Mouse (Mus musculus): ENCODE measurements around the gene Prelid1. TPM values are rescaled to one million over a fixed set of nuclear protein-coding genes. Genes with fewer than 3 reads are reported as not detected.

Prelid1 gene
- polyA plus RNA-seq, 1 experiment from 2014 or later = 331 TPM

GRCm38 (mm10) chr13:55325596-55325995 is 5.3 kb downstream of the Prelid1 start:
- Histone ChIP-seq H3K4me2 (no peak overlapping the region), H3K27ac (no peak overlapping the region), H3K36me3 (replicated peaks) (peaks cover 17% of the 10 kb centered on the region), H3K4me1 (peaks cover 52% of the 10 kb centered on the region), H3K27me3 (replicated peaks) (no peaks in the 10 kb centered on the region), H3K4me3 (no peak overlapping the region), H3K9me3 (no peaks in the 10 kb centered on the region), H3K9ac (no peak overlapping the region)
- WGBS = 86% methylated on average over 11 of the region's 11 CpGs
- ATAC-seq (replicated peaks) = no peak

- no peak for ATAC-seq (replicated peaks)
- Histone ChIP-seq H3K4me2 (no peak overlapping the region), H3K9ac (no peak overlapping the region)
These were observed 6.9 kb downstream of the Prelid1 start for GRCm38 (mm10) chr13:55327169-55327568.

GRCm38 (mm10) chr13:55327633-55328032 is 7.3 kb downstream of the Prelid1 start:
- Histone ChIP-seq H3K9me3 (no peaks in the 10 kb centered on the region), H3K4me2 (0 out of 2 replicates have a peak overlapping the region, but pooled peaks have one; percentile 98), H3K4me1 (peaks cover 47% of the 10 kb centered on the region), H3K36me3 (replicated peaks) (peaks cover 17% of the 10 kb centered on the region), H3K4me3 (no peak overlapping the region), H3K27me3 (replicated peaks) (no peaks in the 10 kb centered on the region), H3K27ac (peak overlapping the region; percentile 37), H3K9ac (no peak overlapping the region)
- ATAC-seq (replicated peaks) = peak; percentile 29
- WGBS = 45% methylated on average over 8 of the region's 8 CpGs

More at GRCm38 (mm10) chr13:55327169-55327568, 6.9 kb downstream of the Prelid1 start:
- Histone ChIP-seq H3K27me3 (replicated peaks) (no peaks in the 10 kb centered on the region), H3K36me3 (replicated peaks) (peaks cover 17% of the 10 kb centered on the region), H3K27ac (peak overlapping the region; percentile 37), H3K9me3 (no peaks in the 10 kb centered on the region), H3K4me1 (peaks cover 49% of the 10 kb centered on the region), H3K4me3 (no peak overlapping the region)
- WGBS = 67% methylated on average over 4 of the region's 4 CpGs

- Histone ChIP-seq H3K4me1 (peaks cover 42% of the 10 kb centered on the region), H3K4me3 (peak overlapping the region; percentile 65), H3K27ac (no peak overlapping the region), H3K9me3 (no peaks in the 10 kb centered on the region), H3K27me3 (replicated peaks) (no peaks in the 10 kb centered on the region), H3K36me3 (replicated peaks) (peaks cover 17% of the 10 kb centered on the region), H3K4me2 (peak overlapping the region; percentile 98), H3K9ac (no peak overlapping the region)
- no peak for ATAC-seq (replicated peaks)
- 89% methylated on average over 6 of the region's 6 CpGs for WGBS
These were observed 7.9 kb downstream of the Prelid1 start for GRCm38 (mm10) chr13:55328171-55328570.

DNA sequence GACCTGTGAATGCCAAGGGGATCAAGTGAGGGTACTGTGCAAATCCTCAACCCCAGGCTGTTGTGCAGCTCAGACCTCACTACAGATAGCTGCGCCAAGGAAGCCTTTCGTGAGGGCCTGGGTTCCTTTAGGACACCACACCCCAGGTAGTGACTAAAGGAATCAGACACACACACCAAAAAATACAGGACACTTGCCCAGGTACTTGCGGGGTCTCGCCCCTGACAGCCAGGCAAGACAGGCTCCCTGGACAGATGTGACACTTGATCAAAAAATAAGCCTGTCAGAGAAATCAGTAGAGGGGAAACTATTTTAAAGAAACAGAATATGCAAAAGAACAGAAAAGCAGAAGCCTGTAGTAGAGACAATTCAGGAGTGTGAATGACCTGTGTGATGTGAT is 8.3 kb downstream of the Prelid1 start:
- WGBS = 84% methylated on average over 4 of the region's 4 CpGs

DNA sequence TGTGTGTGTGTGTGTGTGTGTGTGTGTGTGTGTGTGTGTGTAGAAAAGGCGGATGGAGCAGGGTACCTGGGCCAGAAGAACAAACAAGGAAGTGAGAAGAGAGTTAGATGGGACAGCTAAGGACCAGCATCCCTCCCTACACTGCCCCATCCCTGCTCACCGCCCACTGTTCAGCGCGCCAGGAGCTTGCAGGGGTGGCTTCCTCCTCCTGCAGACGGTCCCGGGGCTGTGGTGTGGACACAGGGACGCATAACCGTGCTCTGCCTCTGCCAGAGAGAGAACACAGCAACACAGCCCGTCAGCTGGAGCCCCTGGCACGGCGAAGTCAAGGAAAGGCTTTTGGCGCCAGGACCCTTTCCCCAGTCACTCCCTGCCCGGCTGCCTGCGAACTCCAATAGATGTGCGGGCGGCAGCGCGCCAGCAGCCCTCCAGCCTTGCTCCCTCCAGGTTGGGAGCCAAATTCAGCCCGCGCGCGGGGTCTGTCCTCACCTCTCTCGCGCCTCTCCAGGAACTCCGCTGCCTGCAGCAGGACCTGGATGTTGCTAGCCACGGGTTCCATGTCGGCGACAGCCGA is 8.9 kb downstream of the Prelid1 start:
- Histone ChIP-seq H3K36me3 (replicated peaks) (peaks cover 17% of the 10 kb centered on the region), H3K9me3 (no peaks in the 10 kb centered on the region), H3K9ac (peak overlapping the region; percentile 51), H3K27ac (peak overlapping the region; percentile 78), H3K4me1 (peaks cover 32% of the 10 kb centered on the region), H3K4me2 (peak overlapping the region; percentile 98), H3K4me3 (peak overlapping the region; percentile 65), H3K27me3 (replicated peaks) (no peaks in the 10 kb centered on the region)
- 1% methylated on average over 29 of the region's 29 CpGs for WGBS
- peak; percentile 35 for ATAC-seq (replicated peaks)

More for the DNA sequence above, 8.3 kb downstream of the Prelid1 start:
- Histone ChIP-seq H3K4me3 (peak overlapping the region; percentile 65), H3K9me3 (no peaks in the 10 kb centered on the region), H3K36me3 (replicated peaks) (peaks cover 17% of the 10 kb centered on the region), H3K9ac (peak overlapping the region; percentile 51; the same call in 1 of the 2 replicates), H3K4me2 (peak overlapping the region; percentile 98), H3K27me3 (replicated peaks) (no peaks in the 10 kb centered on the region), H3K27ac (no peak overlapping the region), H3K4me1 (peaks cover 37% of the 10 kb centered on the region)
- ATAC-seq (replicated peaks) = no peak

DNA sequence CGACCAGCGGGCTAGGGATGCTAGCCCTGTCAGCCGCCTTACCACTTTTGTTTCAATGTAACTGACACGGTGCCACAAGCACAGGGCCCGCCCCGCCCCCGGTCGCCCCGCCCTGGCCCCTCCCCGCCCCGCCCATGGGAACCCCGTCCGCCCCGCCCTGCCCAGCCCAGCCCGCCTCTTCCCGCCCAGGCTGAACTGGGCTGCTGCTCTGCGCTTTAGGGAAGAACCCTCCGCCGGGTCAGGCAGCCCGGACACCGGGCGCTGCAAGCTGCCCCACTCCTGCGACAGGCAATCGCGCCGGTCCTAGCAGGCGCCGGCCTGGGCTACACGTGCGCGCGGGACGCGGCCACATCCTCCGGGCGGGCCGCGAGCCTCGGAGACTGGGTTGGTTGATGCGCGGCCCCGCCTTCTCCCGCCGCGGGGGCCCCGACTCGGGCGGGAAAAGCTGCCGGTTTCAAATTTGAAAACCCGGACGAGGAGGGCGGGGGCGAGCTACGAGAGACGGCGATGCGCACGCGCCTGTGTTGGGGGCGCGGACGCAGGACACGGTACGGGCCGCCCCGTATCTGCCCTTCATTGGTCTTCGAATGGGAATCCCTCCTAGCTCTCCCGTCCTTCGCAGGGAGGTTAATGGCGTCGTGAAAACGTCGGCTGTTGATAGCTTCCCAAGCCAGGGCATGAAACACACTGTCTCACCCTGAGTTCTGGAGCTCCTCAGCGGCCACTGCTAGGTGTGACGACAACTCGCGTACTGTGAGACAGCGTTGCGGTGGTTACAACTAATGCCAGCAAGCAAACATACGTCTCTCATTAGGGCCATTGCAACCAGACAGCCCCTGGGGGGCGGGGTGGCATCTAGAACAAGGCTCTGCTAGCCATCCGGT is 9.6 kb downstream of the Prelid1 start, which contains the start of gene Mxd3:
TSS of gene Mxd3 (minus strand) at position 141 of the 884 bp plus-strand sequence.
- H3K9me3 ChIP-seq = no peaks in the 10 kb centered on the region

GRCm38 (mm10) chr13:55330567-55331400 is 10.5 kb downstream of the Prelid1 start:
- peak overlapping the region; percentile 65 for H3K4me3 ChIP-seq
- peak overlapping the region; percentile 78 for H3K27ac ChIP-seq
- no peak for ATAC-seq (replicated peaks)
- peak overlapping the region; percentile 98 for H3K4me2 ChIP-seq
- 49% methylated on average over 14 of the region's 14 CpGs for WGBS
- no peaks in the 10 kb centered on the region for H3K9me3 ChIP-seq
- peaks cover 31% of the 10 kb centered on the region for H3K4me1 ChIP-seq
- H3K36me3 ChIP-seq (replicated peaks) = peaks cover 6% of the 10 kb centered on the region
- no peaks in the 10 kb centered on the region for H3K27me3 ChIP-seq (replicated peaks)
- H3K9ac ChIP-seq = peak overlapping the region; percentile 51

More for the DNA sequence above, 9.6 kb downstream of the Prelid1 start, which contains the start of gene Mxd3:
- Histone ChIP-seq H3K36me3 (replicated peaks) (peaks cover 13% of the 10 kb centered on the region), H3K27ac (peak within 1 kb of the TSS; percentile 78), H3K4me3 (peak within 1 kb of the TSS; percentile 65), H3K4me2 (peak within 1 kb of the TSS; percentile 98), H3K9ac (peak within 1 kb of the TSS; percentile 51), H3K27me3 (replicated peaks) (no peaks in the 10 kb centered on the region), H3K4me1 (peaks cover 31% of the 10 kb centered on the region)
- under 1% methylated on average over 81 of the region's 82 CpGs for WGBS
- peak; percentile 81 for ATAC-seq (replicated peaks)

- Histone ChIP-seq H3K4me2 (no peak overlapping the region), H3K27me3 (replicated peaks) (no peaks in the 10 kb centered on the region), H3K9ac (no peak overlapping the region), H3K9me3 (no peaks in the 10 kb centered on the region), H3K4me3 (no peak overlapping the region), H3K36me3 (replicated peaks) (no peaks in the 10 kb centered on the region), H3K4me1 (peaks cover 26% of the 10 kb centered on the region), H3K27ac (no peak overlapping the region)
- WGBS = 90% methylated on average over 3 of the region's 3 CpGs
- ATAC-seq (replicated peaks) = no peak
These were observed 12.0 kb downstream of the Prelid1 start for GRCm38 (mm10) chr13:55332331-55332730.

- no peak for ATAC-seq (replicated peaks)
- 83% methylated on average over 4 of the region's 4 CpGs for WGBS
- H3K9ac ChIP-seq = no peak overlapping the region
- H3K4me1 ChIP-seq = peaks cover 4% of the 10 kb centered on the region; the same call in 1 of the 2 replicates
- no peaks in the 10 kb centered on the region for H3K36me3 ChIP-seq (replicated peaks)
- no peak overlapping the region for H3K4me3 ChIP-seq
- H3K27me3 ChIP-seq (replicated peaks) = no peaks in the 10 kb centered on the region
- no peak overlapping the region for H3K27ac ChIP-seq
- no peak overlapping the region for H3K4me2 ChIP-seq
- no peaks in the 10 kb centered on the region for H3K9me3 ChIP-seq
These were observed 15.4 kb downstream of the Prelid1 start for GRCm38 (mm10) chr13:55335701-55336100.

DNA sequence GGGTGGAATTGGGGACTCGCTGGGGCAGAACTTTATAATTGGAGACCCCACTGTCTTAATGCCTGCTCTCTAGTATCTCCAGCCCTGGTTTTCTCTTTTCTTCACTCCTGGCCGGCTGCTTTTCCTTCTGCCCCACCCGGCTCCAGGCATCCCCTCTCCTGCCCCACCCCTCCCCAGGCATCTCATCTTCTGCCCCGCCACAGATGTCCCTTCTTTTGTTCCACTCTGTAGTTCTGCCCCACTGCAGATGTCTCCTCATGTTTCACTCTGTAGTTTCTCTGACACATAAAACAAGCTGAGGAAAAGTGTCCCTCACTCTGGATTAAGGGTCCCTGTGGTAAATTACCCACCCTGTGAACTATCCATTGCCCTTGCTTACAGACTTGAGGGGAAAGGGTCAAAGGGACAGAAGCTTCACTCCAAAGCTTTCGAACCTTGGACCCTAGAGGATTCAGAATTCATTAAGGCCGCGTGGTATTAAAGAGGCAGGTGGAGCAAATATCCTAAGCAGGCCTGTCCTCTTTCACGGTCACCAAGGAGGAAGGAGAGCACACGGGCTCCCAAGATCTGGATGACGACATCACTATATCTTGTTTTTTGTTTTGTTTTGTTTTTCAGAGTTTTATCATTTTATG is 17.2 kb downstream of the Prelid1 start:
- H3K4me3 ChIP-seq = no peak overlapping the region
- H3K9ac ChIP-seq = no peak overlapping the region
- H3K27ac ChIP-seq = no peak overlapping the region
- no peaks in the 10 kb centered on the region for H3K36me3 ChIP-seq (replicated peaks)
- H3K9me3 ChIP-seq = no peaks in the 10 kb centered on the region
- H3K27me3 ChIP-seq (replicated peaks) = no peaks in the 10 kb centered on the region
- no peak overlapping the region for H3K4me2 ChIP-seq
- H3K4me1 ChIP-seq = no peaks in the 10 kb centered on the region
- ATAC-seq (replicated peaks) = no peak
- WGBS = 66% methylated on average over 10 of the region's 10 CpGs
